Mouse (Mus musculus): ENCODE measurements at regions not wholly inside any gene's neighbourhood (a gene's known extent, or its start where the extent isn't known, plus 50 kb on each side); places are given as distances from the start of the nearest gene placed in this dataset.

DNA sequence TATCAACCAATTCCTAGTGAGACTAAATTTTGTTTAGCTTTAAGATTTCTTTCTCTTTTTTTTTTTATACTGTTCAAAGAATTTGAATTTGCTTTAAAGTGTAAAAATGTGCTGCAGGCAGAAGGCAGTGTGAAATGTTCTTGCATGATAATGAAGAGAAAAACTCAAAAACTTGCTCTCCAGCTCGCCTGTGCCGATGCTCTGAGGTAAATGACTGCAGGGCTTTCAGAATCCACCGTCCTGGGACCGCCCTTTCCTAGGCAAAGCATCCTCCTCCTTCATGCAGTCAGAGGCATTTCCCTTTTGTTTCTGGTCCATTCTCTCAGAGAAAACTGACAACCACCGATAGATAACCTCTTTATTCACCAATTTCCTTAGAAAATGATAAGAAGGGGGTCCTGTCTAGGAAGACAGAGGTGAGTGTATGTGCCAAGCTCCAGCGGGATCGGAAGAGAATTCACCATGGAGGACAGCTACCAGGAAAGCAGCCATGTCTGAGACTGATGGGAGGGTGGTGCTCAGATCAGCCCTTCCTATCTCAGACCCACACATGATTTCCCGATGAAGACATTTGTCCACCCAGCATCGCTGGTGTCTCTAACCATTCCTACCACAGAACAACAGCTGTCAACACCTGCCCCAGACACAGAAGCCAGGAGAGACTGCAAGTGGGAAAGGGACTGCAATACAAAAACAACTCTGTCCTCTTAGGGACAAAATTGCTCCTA, 91.5 kb downstream of the 1700020N01Rik start:
- no peak overlapping the region for H3K4me3 ChIP-seq (ENCODE audit: control insufficient read depth in 1 of 2, insufficient read depth in 1 of 2, low read depth in 1 of 2, low read length in 2 of 2)
- peak overlapping the region; percentile 16; the same call in 1 of the 2 replicates for H3K4me2 ChIP-seq (ENCODE audit: low read length)
- no peak overlapping the region for H3K9ac ChIP-seq (ENCODE audit: low read length)
- WGBS: 30% methylated on average over 9 of the region's 9 CpGs
- H3K27me3 ChIP-seq (ENCODE audit: control insufficient read depth, insufficient read depth, low read length): no peaks in the 10 kb centered on the region
- no peaks in the 10 kb centered on the region for H3K9me3 ChIP-seq (ENCODE audit: control insufficient read depth, low read length)
- no peak for ATAC-seq (ENCODE audit: insufficient number of reproducible peaks, insufficient read depth, low FRiP score, low read depth)
- H3K36me3 ChIP-seq (ENCODE audit: control insufficient read depth, insufficient read depth, low read length): no peaks in the 10 kb centered on the region
- peaks cover 20 to 21% of the 10 kb centered on the region in 2 experiments for H3K4me1 ChIP-seq (ENCODE audit: control insufficient read depth in 2 of 2, insufficient read depth in 2 of 2, low read length in 2 of 2)
- 0 out of 4 replicates have a peak overlapping the region, but pooled peaks of 1 of the 2 experiments have one; percentile 29 for H3K27ac ChIP-seq (replicated peaks in 1 of 2; ENCODE audit: control insufficient read depth in 1 of 2, insufficient read depth in 1 of 2, low read depth in 2 of 2, low read length in 2 of 2)

DNA sequence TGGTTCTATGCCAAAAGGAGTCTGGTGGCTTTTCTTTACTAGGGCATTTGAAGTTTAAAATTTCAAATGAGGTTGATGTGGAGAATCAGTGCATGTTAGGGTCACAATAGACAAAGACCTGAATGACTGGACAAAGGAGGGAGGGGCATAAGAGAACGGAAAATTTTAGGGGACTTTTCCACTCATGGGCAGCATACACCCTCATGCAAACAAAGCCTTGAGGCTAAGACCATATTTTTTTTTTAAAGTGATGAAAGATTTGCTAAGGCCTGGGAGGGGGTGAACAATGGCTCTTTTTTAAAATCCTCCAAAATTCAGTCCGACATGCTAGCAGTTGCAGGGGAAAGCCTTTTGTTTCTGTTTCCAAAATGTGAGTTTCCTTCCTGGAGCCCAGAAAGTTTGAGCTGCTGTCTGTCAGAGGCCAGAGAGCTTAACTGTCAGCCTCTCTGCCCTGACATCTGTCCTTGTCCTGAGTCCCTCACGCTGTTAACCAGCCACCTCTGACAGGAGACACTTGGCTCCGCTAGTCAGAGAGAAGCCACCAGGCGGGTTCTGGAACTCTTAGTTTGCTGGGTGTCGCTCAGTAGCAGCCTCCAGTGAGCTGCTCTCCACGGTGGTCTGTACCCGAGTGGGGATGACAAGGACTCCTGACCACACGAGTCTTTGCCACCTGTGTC, 92.3 kb downstream of the 1700020N01Rik start:
- WGBS: 11% methylated on average over 9 of the region's 9 CpGs
- ATAC-seq (ENCODE audit: insufficient number of reproducible peaks, insufficient read depth, low FRiP score, low read depth): 0 out of 2 replicates have a peak, but pooled peaks have one; percentile 66
- H3K9ac ChIP-seq (ENCODE audit: low read length): no peak overlapping the region
- no peak overlapping the region for H3K4me2 ChIP-seq (ENCODE audit: low read length)
- H3K27me3 ChIP-seq (ENCODE audit: control insufficient read depth, insufficient read depth, low read length): no peaks in the 10 kb centered on the region
- H3K27ac ChIP-seq (replicated peaks in 1 of 2; ENCODE audit: control insufficient read depth in 1 of 2, insufficient read depth in 1 of 2, low read depth in 2 of 2, low read length in 2 of 2): peak overlapping the region; percentile 29 to 43; a peak in 2 of 4 replicates
- H3K36me3 ChIP-seq (ENCODE audit: control insufficient read depth, insufficient read depth, low read length): no peaks in the 10 kb centered on the region
- H3K4me1 ChIP-seq (ENCODE audit: control insufficient read depth in 2 of 2, insufficient read depth in 2 of 2, low read length in 2 of 2): peaks cover 24 to 25% of the 10 kb centered on the region in 2 experiments
- no peaks in the 10 kb centered on the region for H3K9me3 ChIP-seq (ENCODE audit: control insufficient read depth, low read length)
- no peak overlapping the region for H3K4me3 ChIP-seq (ENCODE audit: control insufficient read depth in 1 of 2, insufficient read depth in 1 of 2, low read depth in 1 of 2, low read length in 2 of 2)

DNA sequence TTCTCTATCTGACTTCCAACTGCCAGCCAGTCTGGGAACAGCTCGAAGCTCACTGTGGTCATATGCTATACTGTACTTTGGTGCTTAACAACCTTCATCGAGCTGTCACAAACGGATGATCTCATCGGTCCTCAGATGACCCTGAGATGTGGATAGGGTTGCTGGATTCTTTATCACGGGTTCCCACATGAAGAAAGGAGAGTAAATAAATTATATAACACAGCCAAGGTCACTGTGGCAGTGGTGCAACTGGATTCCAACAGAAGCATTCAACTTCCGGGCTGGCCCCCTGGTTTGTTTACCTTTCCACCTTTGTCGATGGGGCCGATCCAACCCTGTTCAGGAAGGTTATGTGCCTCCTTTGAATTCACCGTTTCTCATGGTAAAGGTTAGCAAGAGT, 93.1 kb downstream of the 1700020N01Rik start:
- Histone ChIP-seq H3K9me3 (ENCODE audit: control insufficient read depth, low read length) (no peaks in the 10 kb centered on the region), H3K36me3 (ENCODE audit: control insufficient read depth, insufficient read depth, low read length) (no peaks in the 10 kb centered on the region), H3K4me1 (ENCODE audit: control insufficient read depth in 2 of 2, insufficient read depth in 2 of 2, low read length in 2 of 2) (peaks cover 21 to 25% of the 10 kb centered on the region in 2 experiments), H3K9ac (ENCODE audit: low read length) (no peak overlapping the region), H3K4me2 (ENCODE audit: low read length) (no peak overlapping the region), H3K27ac (replicated peaks in 1 of 2; ENCODE audit: control insufficient read depth in 1 of 2, insufficient read depth in 1 of 2, low read depth in 2 of 2, low read length in 2 of 2) (no peak overlapping the region; a peak in 1 of 4 replicates), H3K4me3 (ENCODE audit: control insufficient read depth in 1 of 2, insufficient read depth in 1 of 2, low read depth in 1 of 2, low read length in 2 of 2) (no peak overlapping the region), H3K27me3 (ENCODE audit: control insufficient read depth, insufficient read depth, low read length) (no peaks in the 10 kb centered on the region)
- WGBS: 33% methylated on average over 9 of the region's 9 CpGs
- ATAC-seq (ENCODE audit: insufficient number of reproducible peaks, insufficient read depth, low FRiP score, low read depth): 0 out of 2 replicates have a peak, but pooled peaks have one; percentile 54

DNA sequence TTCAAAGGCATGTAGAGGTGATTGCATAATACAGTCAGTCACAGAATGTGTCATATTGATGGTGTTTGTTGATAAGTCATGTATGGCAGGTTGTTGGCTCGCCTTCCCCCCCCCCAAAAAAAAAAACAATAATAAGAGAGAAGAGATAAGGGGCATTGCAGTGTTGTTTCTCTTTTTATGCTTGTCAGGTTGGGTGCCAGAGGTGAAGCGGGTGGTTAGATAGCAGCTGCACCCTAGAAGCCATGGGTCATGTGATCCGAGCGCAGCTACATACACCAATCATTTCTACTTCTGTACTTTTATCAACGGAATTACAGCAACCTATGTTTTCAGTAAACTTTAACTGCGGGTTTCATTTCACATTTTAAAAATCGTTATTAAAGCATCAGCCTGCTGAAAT, 94.5 kb downstream of the 1700020N01Rik start:
- Histone ChIP-seq H3K36me3 (ENCODE audit: control insufficient read depth, insufficient read depth, low read length) (no peaks in the 10 kb centered on the region), H3K4me1 (ENCODE audit: control insufficient read depth in 2 of 2, insufficient read depth in 2 of 2, low read length in 2 of 2) (peaks cover 21 to 25% of the 10 kb centered on the region in 2 experiments), H3K4me2 (ENCODE audit: low read length) (no peak overlapping the region), H3K4me3 (ENCODE audit: control insufficient read depth in 1 of 2, insufficient read depth in 1 of 2, low read depth in 1 of 2, low read length in 2 of 2) (no peak overlapping the region), H3K27me3 (ENCODE audit: control insufficient read depth, insufficient read depth, low read length) (no peaks in the 10 kb centered on the region), H3K9ac (ENCODE audit: low read length) (no peak overlapping the region), H3K9me3 (ENCODE audit: control insufficient read depth, low read length) (no peaks in the 10 kb centered on the region), H3K27ac (replicated peaks in 1 of 2; ENCODE audit: control insufficient read depth in 1 of 2, insufficient read depth in 1 of 2, low read depth in 2 of 2, low read length in 2 of 2) (no peak overlapping the region)
- no peak for ATAC-seq (ENCODE audit: insufficient number of reproducible peaks, insufficient read depth, low FRiP score, low read depth)
- 84% methylated on average over 7 of the region's 7 CpGs for WGBS

DNA sequence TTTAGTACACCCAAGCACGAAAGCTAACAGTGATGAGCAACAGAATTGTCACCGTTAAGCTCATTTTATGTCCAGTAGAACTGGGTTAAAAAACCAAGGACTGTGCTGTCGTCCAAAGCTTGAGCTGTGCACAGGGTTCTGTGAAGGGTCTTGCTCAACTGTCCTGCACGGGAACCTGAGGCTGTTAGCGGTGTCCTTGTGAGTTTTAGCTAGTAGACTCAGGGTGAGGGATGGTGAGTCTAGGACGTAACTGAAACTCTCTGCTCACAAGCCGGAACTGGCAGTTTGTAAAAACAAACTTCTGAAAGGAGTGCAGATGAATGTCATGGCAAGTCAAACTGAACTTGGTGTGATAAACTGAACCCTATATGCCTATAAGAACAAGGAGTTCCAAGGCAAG, 95.6 kb downstream of the 1700020N01Rik start:
- WGBS: 86% methylated on average over 7 of the region's 7 CpGs
- Histone ChIP-seq H3K9me3 (ENCODE audit: control insufficient read depth, low read length) (no peaks in the 10 kb centered on the region), H3K4me2 (ENCODE audit: low read length) (no peak overlapping the region), H3K4me1 (ENCODE audit: control insufficient read depth in 2 of 2, insufficient read depth in 2 of 2, low read length in 2 of 2) (peaks cover 21 to 25% of the 10 kb centered on the region in 2 experiments), H3K36me3 (ENCODE audit: control insufficient read depth, insufficient read depth, low read length) (no peaks in the 10 kb centered on the region), H3K27me3 (ENCODE audit: control insufficient read depth, insufficient read depth, low read length) (no peaks in the 10 kb centered on the region), H3K4me3 (ENCODE audit: control insufficient read depth in 1 of 2, insufficient read depth in 1 of 2, low read depth in 1 of 2, low read length in 2 of 2) (no peak overlapping the region), H3K9ac (ENCODE audit: low read length) (no peak overlapping the region), H3K27ac (replicated peaks in 1 of 2; ENCODE audit: control insufficient read depth in 1 of 2, insufficient read depth in 1 of 2, low read depth in 2 of 2, low read length in 2 of 2) (no peak overlapping the region)
- no peak for ATAC-seq (ENCODE audit: insufficient number of reproducible peaks, insufficient read depth, low FRiP score, low read depth)

DNA sequence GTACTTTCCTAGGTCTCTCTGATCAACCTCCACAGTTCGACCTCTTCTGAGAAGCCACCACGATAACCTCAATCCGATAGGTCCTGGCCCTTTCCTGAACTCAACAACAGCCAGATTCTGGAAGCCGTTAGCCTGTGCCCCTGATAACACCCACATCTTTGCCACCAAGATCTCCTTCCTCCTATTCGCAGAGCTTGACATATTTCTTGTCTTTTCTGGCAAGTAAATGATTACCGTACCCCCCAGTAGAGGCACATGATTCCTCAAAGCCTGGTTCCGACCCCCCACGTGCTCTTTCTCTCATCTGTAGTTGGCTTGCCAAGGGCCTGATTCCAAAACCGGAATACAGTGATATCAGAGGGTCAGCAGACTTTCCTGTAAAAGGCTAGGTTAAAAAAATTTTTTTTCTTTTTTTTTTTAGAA, 96.9 kb downstream of the 1700020N01Rik start:
- WGBS: 57% methylated on average over 9 of the region's 9 CpGs
- no peak overlapping the region for H3K27ac ChIP-seq (replicated peaks in 1 of 2; ENCODE audit: control insufficient read depth in 1 of 2, insufficient read depth in 1 of 2, low read depth in 2 of 2, low read length in 2 of 2)
- no peaks in the 10 kb centered on the region for H3K36me3 ChIP-seq (ENCODE audit: control insufficient read depth, insufficient read depth, low read length)
- H3K4me3 ChIP-seq (ENCODE audit: control insufficient read depth in 1 of 2, insufficient read depth in 1 of 2, low read depth in 1 of 2, low read length in 2 of 2): no peak overlapping the region
- H3K4me1 ChIP-seq (ENCODE audit: control insufficient read depth in 2 of 2, insufficient read depth in 2 of 2, low read length in 2 of 2): peaks cover 16 to 19% of the 10 kb centered on the region in 2 experiments
- no peak overlapping the region for H3K4me2 ChIP-seq (ENCODE audit: low read length)
- H3K27me3 ChIP-seq (ENCODE audit: control insufficient read depth, insufficient read depth, low read length): no peaks in the 10 kb centered on the region
- H3K9me3 ChIP-seq (ENCODE audit: control insufficient read depth, low read length): no peaks in the 10 kb centered on the region
- H3K9ac ChIP-seq (ENCODE audit: low read length): no peak overlapping the region
- no peak for ATAC-seq (ENCODE audit: insufficient number of reproducible peaks, insufficient read depth, low FRiP score, low read depth)

DNA sequence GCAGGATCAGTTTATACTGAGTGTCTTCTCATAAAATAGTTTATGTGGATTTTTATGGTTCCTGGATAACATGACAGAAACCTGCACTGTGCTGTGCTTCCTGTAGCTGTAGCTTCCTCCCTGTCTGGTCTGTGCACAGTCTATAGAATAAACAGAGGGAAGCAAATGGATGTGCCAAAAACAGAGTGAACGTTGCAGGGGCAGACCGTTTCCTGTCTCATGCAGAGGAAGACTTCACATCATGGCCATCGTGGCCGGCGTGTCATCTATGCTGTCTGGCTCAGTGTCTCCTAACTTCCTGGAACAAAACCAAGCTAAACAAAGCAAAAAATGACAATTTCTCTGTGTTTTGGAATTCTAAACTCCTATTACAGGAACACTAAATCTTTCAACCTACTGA, 102.2 kb downstream of the 1700020N01Rik start:
- Histone ChIP-seq H3K36me3 (ENCODE audit: control insufficient read depth, insufficient read depth, low read length) (no peaks in the 10 kb centered on the region), H3K4me2 (ENCODE audit: low read length) (no peak overlapping the region), H3K4me3 (ENCODE audit: control insufficient read depth in 1 of 2, insufficient read depth in 1 of 2, low read depth in 1 of 2, low read length in 2 of 2) (no peak overlapping the region), H3K27me3 (ENCODE audit: control insufficient read depth, insufficient read depth, low read length) (no peaks in the 10 kb centered on the region), H3K9me3 (ENCODE audit: control insufficient read depth, low read length) (no peaks in the 10 kb centered on the region), H3K9ac (ENCODE audit: low read length) (no peak overlapping the region), H3K4me1 (ENCODE audit: control insufficient read depth in 2 of 2, insufficient read depth in 2 of 2, low read length in 2 of 2) (0 out of 4 replicates have a peak, but pooled peaks cover 0 to 2% of the 10 kb centered on the region in 2 experiments), H3K27ac (replicated peaks in 1 of 2; ENCODE audit: control insufficient read depth in 1 of 2, insufficient read depth in 1 of 2, low read depth in 2 of 2, low read length in 2 of 2) (no peak overlapping the region)
- ATAC-seq (ENCODE audit: insufficient number of reproducible peaks, insufficient read depth, low FRiP score, low read depth): 0 out of 2 replicates have a peak, but pooled peaks have one; percentile 54
- WGBS: 70% methylated on average over 5 of the region's 5 CpGs
